Mouse (Mus musculus): ENCODE measurements around the gene Ndufb8. TPM values are rescaled to one million over a fixed set of nuclear protein-coding genes. Genes with fewer than 3 reads are reported as not detected.

The Ndufb8 gene
- polyA plus RNA-seq, 1 experiment: 811 TPM

DNA sequence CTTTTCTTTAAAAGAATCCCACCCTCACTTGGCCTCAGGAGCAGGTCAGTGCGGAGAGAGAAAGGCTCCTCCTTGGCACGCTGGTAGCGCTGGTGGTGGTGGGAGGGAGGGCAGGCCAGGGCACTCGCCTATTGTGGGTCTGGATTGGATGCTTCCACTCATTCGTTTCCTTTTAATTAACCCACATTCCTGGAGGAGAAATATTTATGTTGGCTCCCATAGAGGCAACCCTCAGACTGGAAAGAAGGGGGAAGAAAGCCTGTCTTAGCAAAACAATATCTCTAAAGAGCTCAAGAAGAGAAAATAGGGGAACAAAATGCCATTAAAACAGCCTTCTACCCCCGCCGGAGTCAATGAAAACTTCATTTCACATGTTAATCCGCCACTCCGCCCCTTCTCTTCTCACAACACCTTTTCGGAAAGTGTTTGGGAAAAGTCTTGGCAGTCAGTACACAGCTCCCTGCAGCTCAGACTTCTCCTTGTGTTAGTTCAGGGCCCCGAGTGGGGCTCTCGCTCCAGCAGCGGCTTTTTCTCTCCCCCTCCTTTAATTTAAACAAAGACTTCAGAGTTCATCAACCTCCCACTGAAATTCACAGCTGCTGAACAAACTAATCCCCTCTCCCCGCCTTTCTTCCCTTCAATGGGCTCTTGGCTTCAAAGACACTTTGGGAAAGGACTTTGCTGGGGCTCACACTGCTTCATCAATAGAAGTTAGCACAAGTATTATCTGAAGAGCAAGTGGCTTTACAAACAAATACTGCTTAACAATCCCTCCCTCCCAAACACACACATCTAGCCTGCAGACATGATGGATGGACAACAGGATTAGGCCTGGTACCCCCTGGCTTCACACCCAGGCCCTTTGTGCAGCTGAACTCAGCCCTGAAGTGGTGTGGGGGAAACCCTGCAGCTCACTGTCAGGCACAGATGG lies 40.5 kb downstream of the Ndufb8 start:
- Histone ChIP-seq H3K36me3 (ENCODE audit: control insufficient read depth, insufficient read depth, low read length) (no peaks in the 10 kb centered on the region), H3K27ac (ENCODE audit: insufficient read depth, low read depth, low read length) (no peak overlapping the region), H3K4me1 (ENCODE audit: control insufficient read depth, insufficient read depth, insufficient read length, low read length) (peaks cover 9% of the 10 kb centered on the region; the same call in 1 of the 2 replicates), H3K27me3 (ENCODE audit: control insufficient read depth, insufficient read depth, low read length) (peaks cover 32% of the 10 kb centered on the region), H3K4me3 (ENCODE audit: low read depth, low read length) (no peak overlapping the region)
- 44% methylated on average over 14 of the region's 14 CpGs for WGBS
- no peak for TF ChIP-seq POLR2A (IDR thresholded peaks at IDR 0.05; ENCODE audit: low read depth, low read length)
- no peak for TF ChIP-seq CTCF (IDR thresholded peaks at IDR 0.05; ENCODE audit: extremely low read depth, insufficient read length, insufficient replicate concordance, low read depth, low read length)

- Histone ChIP-seq H3K27me3 (ENCODE audit: control insufficient read depth, insufficient read depth, low read length) (peaks cover 35% of the 10 kb centered on the region), H3K4me3 (ENCODE audit: low read depth, low read length) (no peak overlapping the region), H3K4me1 (ENCODE audit: control insufficient read depth, insufficient read depth, insufficient read length, low read length) (peaks cover 7% of the 10 kb centered on the region; the same call in 1 of the 2 replicates), H3K36me3 (ENCODE audit: control insufficient read depth, insufficient read depth, low read length) (no peaks in the 10 kb centered on the region), H3K27ac (ENCODE audit: insufficient read depth, low read depth, low read length) (no peak overlapping the region)
- WGBS: 31% methylated on average over 7 of the region's 7 CpGs
- TF ChIP-seq CTCF (IDR thresholded peaks at IDR 0.05; ENCODE audit: extremely low read depth, insufficient read length, insufficient replicate concordance, low read depth, low read length) (no peak), POLR2A (IDR thresholded peaks at IDR 0.05; ENCODE audit: low read depth, low read length) (no peak)
These were observed 41.2 kb downstream of the Ndufb8 start for GRCm38 (mm10) chr19:44513921-44514482.

DNA sequence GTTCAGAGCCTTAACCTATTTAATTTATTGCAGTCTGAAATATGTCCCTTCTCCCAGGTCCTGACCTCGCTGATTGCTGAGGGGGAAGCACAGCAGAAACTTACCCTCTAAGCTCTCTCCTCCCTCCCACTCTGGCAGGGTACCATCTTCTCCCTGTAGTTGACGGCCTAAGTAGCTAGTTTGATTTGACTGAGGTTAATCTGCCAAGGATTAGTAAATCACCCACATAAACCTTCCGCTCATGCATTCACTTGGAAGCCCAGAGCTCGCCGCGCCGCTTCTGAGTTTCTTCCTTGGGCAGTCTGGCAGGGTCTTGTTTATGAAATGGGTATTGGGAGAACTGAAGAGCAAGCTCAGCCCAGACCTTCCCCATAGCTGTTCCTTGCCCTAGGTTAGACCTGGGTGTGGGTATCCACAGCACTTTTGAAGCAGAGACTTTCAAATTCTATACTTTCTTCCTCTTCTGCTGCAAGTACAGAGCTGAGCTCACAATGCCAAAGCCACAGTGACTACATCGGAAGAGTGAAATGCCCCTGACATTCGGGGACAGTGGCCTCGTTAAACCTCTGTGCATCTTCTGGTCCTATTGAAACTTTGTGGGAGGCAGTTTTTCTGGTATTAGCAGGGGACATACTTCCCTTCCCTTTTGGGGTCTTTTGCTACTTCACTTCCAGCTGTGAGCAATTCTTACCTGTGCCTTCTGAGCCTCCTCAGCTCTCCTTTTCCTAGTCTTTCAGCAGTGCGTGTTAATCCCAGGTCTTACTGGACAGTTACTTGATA lies 42.0 kb downstream of the Ndufb8 start:
- H3K27ac ChIP-seq (ENCODE audit: insufficient read depth, low read depth, low read length): no peak overlapping the region
- no peak for TF ChIP-seq POLR2A (IDR thresholded peaks at IDR 0.05; ENCODE audit: low read depth, low read length)
- TF ChIP-seq CTCF (IDR thresholded peaks at IDR 0.05; ENCODE audit: extremely low read depth, insufficient read length, insufficient replicate concordance, low read depth, low read length): no peak
- H3K4me3 ChIP-seq (ENCODE audit: low read depth, low read length): no peak overlapping the region
- H3K27me3 ChIP-seq (ENCODE audit: control insufficient read depth, insufficient read depth, low read length): peaks cover 35% of the 10 kb centered on the region
- no peaks in the 10 kb centered on the region for H3K36me3 ChIP-seq (ENCODE audit: control insufficient read depth, insufficient read depth, low read length)
- 32% methylated on average over 11 of the region's 11 CpGs for WGBS
- peaks cover 7% of the 10 kb centered on the region; the same call in 1 of the 2 replicates for H3K4me1 ChIP-seq (ENCODE audit: control insufficient read depth, insufficient read depth, insufficient read length, low read length)

DNA sequence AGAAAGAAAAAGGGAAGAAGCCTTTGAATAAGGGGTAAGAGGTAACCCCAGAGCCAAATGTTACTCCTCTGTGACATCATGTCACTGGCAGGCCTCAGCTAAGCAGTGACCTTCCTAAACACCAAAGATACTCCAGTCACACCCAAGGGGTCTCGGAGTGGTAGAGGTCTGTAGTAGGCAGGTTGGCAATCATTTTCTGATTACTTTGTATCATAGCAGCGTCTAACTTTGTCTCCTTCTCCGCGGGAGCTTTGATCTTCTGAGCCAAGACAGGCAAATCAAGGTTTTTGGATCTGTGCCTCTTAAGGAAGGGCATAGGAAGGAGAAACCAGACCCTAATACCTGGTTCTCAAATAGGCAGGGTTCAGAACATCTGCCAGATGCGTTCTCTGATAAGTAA lies 42.6 kb downstream of the Ndufb8 start:
- Histone ChIP-seq H3K27me3 (ENCODE audit: control insufficient read depth, insufficient read depth, low read length) (peaks cover 37% of the 10 kb centered on the region), H3K36me3 (ENCODE audit: control insufficient read depth, insufficient read depth, low read length) (no peaks in the 10 kb centered on the region), H3K4me1 (ENCODE audit: control insufficient read depth, insufficient read depth, insufficient read length, low read length) (peaks cover 7% of the 10 kb centered on the region; the same call in 1 of the 2 replicates), H3K27ac (ENCODE audit: insufficient read depth, low read depth, low read length) (no peak overlapping the region), H3K4me3 (ENCODE audit: low read depth, low read length) (no peak overlapping the region)
- TF ChIP-seq CTCF (IDR thresholded peaks at IDR 0.05; ENCODE audit: extremely low read depth, insufficient read length, insufficient replicate concordance, low read depth, low read length): no peak
- no peak for TF ChIP-seq POLR2A (IDR thresholded peaks at IDR 0.05; ENCODE audit: low read depth, low read length)
- 43% methylated on average over 5 of the region's 5 CpGs for WGBS

- peaks cover 7% of the 10 kb centered on the region; the same call in 1 of the 2 replicates for H3K4me1 ChIP-seq (ENCODE audit: control insufficient read depth, insufficient read depth, insufficient read length, low read length)
These were observed 43.6 kb downstream of the Ndufb8 start for GRCm38 (mm10) chr19:44511451-44512231.

DNA sequence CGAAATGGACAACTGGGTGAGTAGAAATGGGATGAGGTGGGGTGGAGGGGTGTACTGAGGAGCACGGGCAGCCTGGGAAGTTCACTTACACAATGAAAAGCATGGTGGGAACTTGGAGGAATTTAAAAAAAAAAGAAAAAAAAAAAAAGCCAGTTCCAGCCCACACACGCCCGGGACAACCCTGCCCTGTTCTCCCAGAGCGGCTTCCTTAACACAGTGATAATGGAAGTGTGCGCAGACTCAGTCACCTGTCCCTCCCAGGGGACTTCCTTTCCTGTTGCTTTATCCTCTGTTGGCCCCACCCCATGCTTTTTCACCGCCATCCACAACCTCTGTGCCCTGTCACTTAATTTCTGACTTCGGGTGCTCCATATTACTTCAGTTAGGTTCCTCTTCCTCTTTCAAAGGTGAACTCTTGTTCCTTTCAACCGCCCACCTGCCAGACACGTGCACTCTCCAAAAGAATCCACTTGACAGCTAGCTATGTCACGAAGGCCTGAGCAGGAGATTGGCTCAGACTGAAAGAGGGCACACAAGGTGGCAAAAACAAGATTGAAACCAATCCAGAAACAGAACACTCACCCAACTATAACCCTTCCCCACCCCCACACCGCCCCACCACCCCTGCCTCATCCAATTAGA lies 44.6 kb downstream of the Ndufb8 start:
- WGBS: 8% methylated on average over 12 of the region's 12 CpGs
- no peaks in the 10 kb centered on the region for H3K36me3 ChIP-seq (ENCODE audit: control insufficient read depth, insufficient read depth, low read length)
- no peak overlapping the region for H3K27ac ChIP-seq (ENCODE audit: insufficient read depth, low read depth, low read length)
- TF ChIP-seq CTCF (IDR thresholded peaks at IDR 0.05; ENCODE audit: extremely low read depth, insufficient read length, insufficient replicate concordance, low read depth, low read length) (no peak), POLR2A (IDR thresholded peaks at IDR 0.05; ENCODE audit: low read depth, low read length) (no peak)
- H3K4me1 ChIP-seq (ENCODE audit: control insufficient read depth, insufficient read depth, insufficient read length, low read length): peaks cover 7% of the 10 kb centered on the region; the same call in 1 of the 2 replicates
- H3K27me3 ChIP-seq (ENCODE audit: control insufficient read depth, insufficient read depth, low read length): peaks cover 37% of the 10 kb centered on the region
- H3K4me3 ChIP-seq (ENCODE audit: low read depth, low read length): no peak overlapping the region

More at GRCm38 (mm10) chr19:44511451-44512231, 43.6 kb downstream of the Ndufb8 start:
- Histone ChIP-seq H3K27ac (ENCODE audit: insufficient read depth, low read depth, low read length) (no peak overlapping the region), H3K36me3 (ENCODE audit: control insufficient read depth, insufficient read depth, low read length) (no peaks in the 10 kb centered on the region), H3K27me3 (ENCODE audit: control insufficient read depth, insufficient read depth, low read length) (peaks cover 37% of the 10 kb centered on the region), H3K4me3 (ENCODE audit: low read depth, low read length) (peak overlapping the region; percentile 35)
- 2% methylated on average over 65 of the region's 66 CpGs for WGBS
- TF ChIP-seq POLR2A (IDR thresholded peaks at IDR 0.05; ENCODE audit: low read depth, low read length) (no peak), CTCF (IDR thresholded peaks at IDR 0.05; ENCODE audit: extremely low read depth, insufficient read length, insufficient replicate concordance, low read depth, low read length) (no peak)
